Mouse (Mus musculus) limb, embryonic 10.5 days (tissue): ENCODE data around the gene Zmpste24. TPM values are rescaled to one million over a fixed set of nuclear protein-coding genes. Genes with fewer than 3 reads are reported as not detected.

Source experiments
- DNase-seq: peaks from one replicate; pipeline ENCODE4 v3.0.0-alpha.2; 2017; ENCODE audit warnings: low spot score
- H3K27ac ChIP-seq: fragments of 300-500 bp; sonication (generic); 2 replicates; pipeline ENCODE4 v1.5.1; 2016; ENCODE audit warnings: mild to moderate bottlenecking
- H3K27me3 ChIP-seq: fragments of 300-500 bp; sonication (generic); 2 replicates; pipeline ENCODE4 v1.6.1; 2016; ENCODE audit warnings: low read depth, mild to moderate bottlenecking; ENCODE audit not compliant: poor library complexity, severe bottlenecking
- H3K36me3 ChIP-seq: fragments of 300-500 bp; sonication (generic); 2 replicates; pipeline ENCODE4 v1.6.1; 2016; ENCODE audit warnings: mild to moderate bottlenecking, moderate library complexity
- H3K4me1 ChIP-seq: fragments of 300-500 bp; sonication (generic); 2 replicates; pipeline ENCODE4 v1.6.1; 2016
- H3K4me3 ChIP-seq: fragments of 300-500 bp; sonication (generic); 2 replicates; pipeline ENCODE4 v1.5.1; 2016; ENCODE audit warnings: mild to moderate bottlenecking, moderate library complexity
- H3K9me3 ChIP-seq: fragments of 300-500 bp; sonication (generic); replicated peaks from 2 replicates; pipeline ENCODE4 v1.6.1; 2016; ENCODE audit warnings: mild to moderate bottlenecking
- WGBS: fragments of 180-500 bp; shearing (Covaris S2); methylation state at CpG from one replicate; pipeline ENCODE4 v1.1.7; 2016; 5-methylcytosine and 5-hydroxymethylcytosine counted together
- polyA plus RNA-seq: library from polyadenylated mRNA; unstranded; fragments of >200 nt; fragmentation: Nextera tagmentation; extraction: Ambion mirVana; gene quantifications from 2 replicates; pipeline ENCODE4 v1.2.1, GENCODE M21; 2016

Zmpste24 gene
- polyA plus RNA-seq, 1 experiment from 2014 or later: 26.4 TPM

DNA sequence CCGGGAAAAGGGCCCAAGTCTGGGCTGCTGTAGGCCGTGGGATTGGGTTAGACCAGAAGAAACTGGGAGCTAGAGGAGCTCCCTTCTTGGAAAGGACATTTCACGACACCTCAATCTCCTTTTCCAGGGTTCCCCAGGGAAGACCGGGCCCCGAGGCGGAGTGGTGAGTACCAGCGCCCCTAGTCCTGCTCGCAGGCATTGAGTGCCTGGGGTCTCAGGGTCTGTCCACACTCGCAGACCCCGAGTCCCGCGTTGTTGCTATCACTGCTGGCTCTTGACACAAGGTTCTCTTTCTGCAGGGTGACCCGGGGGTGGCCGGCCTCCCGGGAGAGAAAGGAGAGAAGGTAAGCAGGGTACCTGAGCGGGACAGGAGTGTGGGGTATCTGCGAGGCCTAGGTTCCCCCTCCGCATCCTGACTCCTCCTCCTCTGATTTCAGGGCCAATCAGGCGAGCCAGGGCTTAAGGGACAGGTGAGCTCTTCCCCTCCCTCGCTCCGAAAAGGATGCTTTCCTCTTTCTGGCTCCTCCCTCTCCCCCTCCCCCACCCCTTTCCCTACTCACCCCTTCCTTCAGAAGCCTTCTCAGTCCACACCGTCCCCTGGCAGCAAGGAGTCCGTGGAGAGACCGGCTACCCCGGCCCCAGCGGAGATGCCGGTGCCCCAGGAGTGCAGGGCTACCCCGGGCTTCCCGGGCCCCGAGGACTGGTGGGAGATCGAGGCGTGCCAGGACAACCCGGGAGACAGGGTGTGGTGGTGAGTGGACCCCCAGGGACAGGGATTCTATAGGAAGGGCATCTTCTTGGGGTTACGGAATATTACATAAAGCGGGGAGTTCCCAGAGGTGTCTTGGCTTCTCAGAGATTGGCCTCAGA lies 45.4 kb downstream of the Zmpste24 start:
- Histone ChIP-seq H3K36me3 (no peaks in the 10 kb centered on the region; the same call in 1 of the 2 replicates), H3K9me3 (no peaks in the 10 kb centered on the region), H3K27ac (no peak overlapping the region), H3K4me3 (peak overlapping the region; percentile 41), H3K4me1 (peaks cover 17% of the 10 kb centered on the region), H3K27me3 (peaks cover 41% of the 10 kb centered on the region)
- no peak for DNase-seq
- 4% methylated on average over 35 of the region's 35 CpGs for WGBS

DNA sequence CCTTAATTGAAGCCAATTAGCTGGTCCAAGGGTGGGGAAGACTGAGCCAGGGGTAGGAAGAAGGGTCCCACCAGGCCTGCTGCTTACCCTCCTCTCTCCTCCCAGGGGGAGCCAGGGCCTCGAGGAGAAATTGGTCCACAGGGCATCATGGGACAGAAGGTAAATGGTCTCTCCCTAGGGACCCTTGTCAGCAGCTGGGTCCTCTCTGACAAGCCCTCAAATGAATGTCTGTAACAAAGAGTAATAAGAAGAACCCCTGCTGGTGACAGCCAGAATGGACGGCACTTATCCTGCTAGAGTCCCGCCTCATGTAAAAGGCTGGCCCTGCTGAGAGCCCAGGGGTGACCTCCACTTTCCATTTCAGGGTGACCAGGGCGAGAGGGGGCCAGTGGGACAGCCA lies 46.2 kb downstream of the Zmpste24 start:
- Histone ChIP-seq H3K4me3 (no peak overlapping the region), H3K4me1 (peaks cover 17% of the 10 kb centered on the region), H3K27me3 (peaks cover 41% of the 10 kb centered on the region), H3K9me3 (no peaks in the 10 kb centered on the region), H3K27ac (no peak overlapping the region), H3K36me3 (no peaks in the 10 kb centered on the region; the same call in 1 of the 2 replicates)
- WGBS: 35% methylated on average over 4 of the region's 4 CpGs
- DNase-seq: no peak

DNA sequence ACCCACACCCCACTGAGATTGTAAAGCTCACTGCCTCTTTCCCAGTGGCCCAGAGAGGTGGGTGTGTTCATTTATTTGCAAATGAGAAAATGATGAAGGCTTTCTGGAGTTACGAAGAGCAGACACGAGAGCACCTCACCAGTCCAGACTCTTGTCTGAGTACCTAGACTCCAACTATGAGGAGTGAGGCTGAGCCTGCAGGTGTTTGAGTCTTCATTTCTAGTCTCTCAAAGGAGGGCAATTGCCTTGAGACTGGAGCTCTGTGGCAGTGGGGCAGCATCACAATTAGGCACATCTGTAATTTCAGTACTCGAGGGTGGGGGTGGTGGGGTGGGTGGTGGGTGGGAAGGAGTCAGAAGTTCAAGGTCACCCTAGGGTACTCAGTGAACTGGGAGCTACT lies 55.1 kb downstream of the Zmpste24 start:
- Histone ChIP-seq H3K36me3 (no peaks in the 10 kb centered on the region), H3K4me3 (no peak overlapping the region), H3K9me3 (no peaks in the 10 kb centered on the region), H3K4me1 (peaks cover 32% of the 10 kb centered on the region), H3K27ac (peak overlapping the region; percentile 72; the same call in 1 of the 2 replicates), H3K27me3 (peaks cover 35% of the 10 kb centered on the region)
- WGBS: 78% methylated on average over 3 of the region's 3 CpGs
- no peak for DNase-seq

DNA sequence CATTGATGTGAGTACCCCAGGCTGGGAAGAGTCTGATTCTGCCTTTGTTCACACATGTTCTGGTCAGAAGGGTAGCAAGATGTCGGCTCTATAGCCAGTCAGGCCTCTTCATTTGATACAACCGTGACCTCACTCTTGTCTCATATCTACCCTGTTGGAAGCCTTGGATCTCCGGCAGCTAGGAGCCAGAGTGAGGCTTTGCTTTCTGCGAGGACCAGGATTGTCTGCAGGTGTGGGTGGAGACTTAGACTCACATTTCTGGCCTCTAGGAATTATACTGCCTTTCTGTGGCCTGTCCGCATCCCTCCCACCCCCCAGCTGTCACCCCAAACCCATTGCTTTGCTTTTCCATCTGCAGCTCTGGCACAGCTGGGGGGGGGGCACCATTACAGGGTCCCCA lies 55.6 kb downstream of the Zmpste24 start:
- Histone ChIP-seq H3K4me3 (no peak overlapping the region), H3K9me3 (no peaks in the 10 kb centered on the region), H3K4me1 (peaks cover 32% of the 10 kb centered on the region), H3K36me3 (no peaks in the 10 kb centered on the region), H3K27me3 (peaks cover 39% of the 10 kb centered on the region), H3K27ac (peak overlapping the region; percentile 72; the same call in 1 of the 2 replicates)
- 67% methylated on average over 5 of the region's 5 CpGs for WGBS
- DNase-seq: no peak

GRCm38 (mm10) chr4:121040897-121041671 lies 57.0 kb downstream of the Zmpste24 start:
- WGBS: 16% methylated on average over 18 of the region's 18 CpGs
- Histone ChIP-seq H3K9me3 (no peaks in the 10 kb centered on the region), H3K36me3 (no peaks in the 10 kb centered on the region), H3K27me3 (peaks cover 39% of the 10 kb centered on the region), H3K27ac (peak overlapping the region; percentile 84), H3K4me1 (peaks cover 32% of the 10 kb centered on the region), H3K4me3 (peak overlapping the region; percentile 25)
- peak; percentile 82 for DNase-seq

DNA sequence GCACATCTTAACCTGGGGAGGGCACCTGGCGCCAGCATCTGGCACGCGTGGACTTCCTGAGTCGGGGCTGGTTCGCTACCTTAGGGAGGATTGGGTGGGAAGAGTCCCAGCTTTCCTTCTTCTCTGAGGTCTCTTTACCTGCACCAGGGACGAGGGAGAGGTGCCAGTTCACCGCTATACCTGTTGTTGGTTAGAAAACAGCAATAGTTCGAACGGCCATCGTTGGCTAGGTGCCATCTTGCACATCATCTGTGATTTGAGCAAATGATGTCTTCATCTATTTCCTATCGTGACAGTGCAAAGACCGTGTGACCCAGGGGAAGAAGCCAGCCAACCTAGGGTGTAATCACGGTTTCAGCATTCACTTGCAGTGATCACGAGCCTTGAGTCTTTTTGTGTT lies 57.7 kb downstream of the Zmpste24 start:
- 58% methylated on average over 14 of the region's 14 CpGs for WGBS
- H3K4me3 ChIP-seq: peak overlapping the region; percentile 53
- H3K4me1 ChIP-seq: peaks cover 32% of the 10 kb centered on the region
- no peaks in the 10 kb centered on the region for H3K36me3 ChIP-seq
- no peaks in the 10 kb centered on the region for H3K9me3 ChIP-seq
- peak overlapping the region; percentile 84; the same call in 1 of the 2 replicates for H3K27ac ChIP-seq
- peaks cover 39% of the 10 kb centered on the region for H3K27me3 ChIP-seq
- no peak for DNase-seq

GRCm38 (mm10) chr4:121039331-121040115 lies 58.5 kb downstream of the Zmpste24 start, which contains the start of gene Col9a2:
Col9a2 (plus strand) TSS chr4:121039385.
- Histone ChIP-seq H3K9me3 (no peaks in the 10 kb centered on the region), H3K36me3 (no peaks in the 10 kb centered on the region), H3K4me1 (peaks cover 32% of the 10 kb centered on the region), H3K27me3 (peaks cover 39% of the 10 kb centered on the region), H3K4me3 (peak within 1 kb of the TSS; percentile 53), H3K27ac (peak within 1 kb of the TSS; percentile 67; the same call in 1 of the 2 replicates)
- peak; percentile 58 for DNase-seq
- 3% methylated on average over 46 of the region's 46 CpGs for WGBS

DNA sequence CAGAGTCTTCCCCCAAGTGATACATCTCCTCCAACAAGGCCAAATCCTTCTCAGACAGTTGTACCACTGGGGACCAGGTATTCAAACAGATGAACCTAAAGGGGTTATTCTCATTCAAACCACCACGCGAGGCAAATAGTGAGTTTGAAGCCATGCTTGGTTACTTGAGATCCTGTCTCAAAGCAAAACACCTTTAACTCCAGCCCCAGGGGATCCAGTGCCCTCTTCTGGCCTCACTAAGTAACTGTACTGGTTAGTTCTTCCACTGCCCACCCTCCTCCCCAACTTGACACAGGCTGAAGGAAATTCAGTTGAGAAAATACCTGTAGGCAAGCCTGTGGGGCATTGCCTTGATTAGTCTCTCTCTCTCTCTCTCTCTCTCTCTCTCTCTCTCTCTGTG lies 65.0 kb downstream of the Zmpste24 start:
- no peak overlapping the region for H3K27ac ChIP-seq
- no peaks in the 10 kb centered on the region for H3K9me3 ChIP-seq

DNA sequence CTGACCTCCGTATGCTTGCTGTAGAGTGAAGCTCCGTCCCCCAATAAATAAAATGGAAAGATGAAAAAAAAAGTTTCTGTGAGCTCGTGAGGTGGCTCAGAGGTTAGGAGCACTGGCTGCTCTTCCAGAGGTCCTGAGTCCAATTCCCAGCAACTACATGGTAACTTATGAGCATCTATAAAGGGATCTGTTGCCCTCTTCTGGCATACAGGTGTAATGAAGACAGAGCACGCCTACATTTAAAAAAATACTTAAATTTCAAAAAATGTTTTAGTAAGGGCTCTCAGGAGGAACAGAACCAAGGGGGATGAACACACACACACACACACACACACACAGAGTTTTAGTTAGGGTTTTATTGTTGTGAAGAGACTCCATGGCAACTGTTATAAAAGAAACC lies 66.6 kb downstream of the Zmpste24 start:
- no peaks in the 10 kb centered on the region for H3K36me3 ChIP-seq
- no peaks in the 10 kb centered on the region for H3K4me1 ChIP-seq
- WGBS: 66% methylated on average over 4 of the region's 4 CpGs
- H3K9me3 ChIP-seq: no peaks in the 10 kb centered on the region
- H3K27ac ChIP-seq: no peak overlapping the region
- no peaks in the 10 kb centered on the region for H3K27me3 ChIP-seq
- H3K4me3 ChIP-seq: no peak overlapping the region
- no peak for DNase-seq

More for the DNA sequence above, 65.0 kb downstream of the Zmpste24 start:
- Histone ChIP-seq H3K4me3 (no peak overlapping the region), H3K27me3 (peaks cover 4% of the 10 kb centered on the region), H3K4me1 (no peaks in the 10 kb centered on the region), H3K36me3 (no peaks in the 10 kb centered on the region)
- no peak for DNase-seq
- 93% methylated on average over 2 of the region's 2 CpGs for WGBS

DNA sequence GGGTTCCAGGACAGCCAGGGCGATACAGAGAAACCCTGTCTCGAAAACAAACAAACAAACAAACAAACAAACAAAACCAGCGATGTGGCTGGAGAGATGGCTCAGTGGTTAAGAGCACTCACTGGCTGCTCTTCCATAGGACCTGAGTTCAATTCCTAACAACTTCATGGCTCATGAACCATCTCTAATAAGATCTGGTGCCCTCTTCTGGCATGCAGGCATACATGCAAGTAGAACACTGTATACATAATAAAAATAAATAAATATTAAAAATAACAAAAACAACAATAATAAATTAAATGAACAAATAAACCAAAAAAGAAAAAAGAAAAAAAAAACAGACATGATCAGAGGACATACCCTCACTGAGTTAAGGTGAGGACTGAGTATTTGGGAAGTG lies 68.4 kb downstream of the Zmpste24 start:
- H3K36me3 ChIP-seq: no peaks in the 10 kb centered on the region
- 67% methylated on average over 3 of the region's 3 CpGs for WGBS
- no peak for DNase-seq
- H3K27me3 ChIP-seq: no peaks in the 10 kb centered on the region
- H3K4me1 ChIP-seq: no peaks in the 10 kb centered on the region
- H3K4me3 ChIP-seq: no peak overlapping the region
- H3K27ac ChIP-seq: no peak overlapping the region
- no peaks in the 10 kb centered on the region for H3K9me3 ChIP-seq

GRCm38 (mm10) chr4:121028659-121029392 lies 69.2 kb downstream of the Zmpste24 start:
- DNase-seq: peak; percentile 79

DNA sequence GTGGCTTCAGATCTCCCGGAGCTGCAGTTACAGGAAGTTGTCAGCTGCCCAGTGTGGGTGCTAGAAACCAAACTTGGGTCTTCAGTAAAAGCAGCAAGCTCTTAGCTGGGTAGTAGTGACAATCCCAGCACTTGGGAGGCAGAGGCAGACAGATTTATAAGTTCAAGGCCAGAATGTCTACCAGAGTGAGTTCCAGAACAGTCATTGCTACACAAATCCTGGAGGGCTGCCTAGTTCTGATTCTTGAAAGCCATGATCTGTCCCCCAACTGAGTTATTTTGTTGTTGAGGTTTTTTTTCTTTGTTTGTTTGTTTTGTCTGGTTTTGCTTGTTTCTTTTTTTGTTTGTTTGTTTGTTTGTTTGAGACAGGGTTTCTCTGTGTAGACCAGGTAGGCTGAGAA lies 69.9 kb downstream of the Zmpste24 start:
- H3K9me3 ChIP-seq: no peaks in the 10 kb centered on the region
- WGBS: 85% methylated on average over 1 of the region's 1 CpGs
- no peaks in the 10 kb centered on the region for H3K36me3 ChIP-seq
- H3K4me3 ChIP-seq: no peak overlapping the region
- DNase-seq: no peak
- no peak overlapping the region for H3K27ac ChIP-seq
- no peaks in the 10 kb centered on the region for H3K27me3 ChIP-seq
- H3K4me1 ChIP-seq: no peaks in the 10 kb centered on the region

More at GRCm38 (mm10) chr4:121028659-121029392, 69.2 kb downstream of the Zmpste24 start:
- WGBS: 31% methylated on average over 14 of the region's 14 CpGs
- Histone ChIP-seq H3K27me3 (no peaks in the 10 kb centered on the region), H3K4me3 (no peak overlapping the region), H3K4me1 (no peaks in the 10 kb centered on the region), H3K27ac (no peak overlapping the region), H3K36me3 (no peaks in the 10 kb centered on the region), H3K9me3 (no peaks in the 10 kb centered on the region)
